Mouse (Mus musculus): ENCODE measurements at regions not wholly inside any gene's neighbourhood (a gene's known extent, or its start where the extent isn't known, plus 50 kb on each side); places are given as distances from the start of the nearest gene placed in this dataset.

DNA sequence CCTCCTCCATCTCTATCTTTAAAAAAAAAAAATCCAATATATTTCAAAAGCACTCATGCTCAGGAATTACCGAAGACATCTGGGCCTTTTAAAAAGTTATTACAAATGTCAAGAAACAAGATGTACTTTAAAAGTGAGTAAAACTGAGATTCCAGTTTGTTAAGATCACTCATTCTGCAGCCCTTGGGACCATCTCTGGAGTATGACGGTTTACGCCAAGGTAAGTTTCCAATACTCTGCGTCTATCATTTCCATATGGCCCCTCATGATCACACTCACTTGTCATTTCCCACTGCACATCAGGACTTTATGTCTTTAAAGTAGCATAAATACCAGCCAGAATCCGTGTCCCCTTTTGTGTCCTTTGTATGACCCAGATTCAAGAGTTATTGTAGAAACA is 58.5 kb upstream of the Aldh1b1 start:
- TF ChIP-seq MAZ (IDR thresholded peaks at IDR 0.05; ENCODE audit: low read depth, low read length) (no peak), POLR2AphosphoS2 (IDR thresholded peaks at IDR 0.05; ENCODE audit: low read length) (no peak), POLR2A (IDR thresholded peaks at IDR 0.05; ENCODE audit: control insufficient read depth in 1 of 2, insufficient read depth in 1 of 2, low read depth in 1 of 2, low read length in 2 of 2, poor library complexity in 1 of 2) (no peak), E2F4 (IDR thresholded peaks at IDR 0.05; ENCODE audit: borderline replicate concordance, low read depth, low read length) (no peak), RAD21 (IDR thresholded peaks at IDR 0.05; ENCODE audit: low read depth, low read length) (no peak), UBTF (IDR thresholded peaks at IDR 0.05; ENCODE audit: borderline replicate concordance, insufficient read depth, low read depth, low read length) (no peak), RCOR1 (IDR thresholded peaks at IDR 0.05; ENCODE audit: low read depth, low read length) (no peak), MEF2A (IDR thresholded peaks at IDR 0.05; ENCODE audit: extremely low read depth, insufficient replicate concordance, low read depth, low read length, poor library complexity, severe bottlenecking) (no peak), POLR2AphosphoS5 (IDR thresholded peaks at IDR 0.05; ENCODE audit: borderline replicate concordance, low read depth, low read length) (no peak), MYC (IDR thresholded peaks at IDR 0.05; ENCODE audit: low read depth, low read length) (no peak), ZMIZ1 (IDR thresholded peaks at IDR 0.05; ENCODE audit: low read depth, low read length) (no peak), MAX (IDR thresholded peaks at IDR 0.05; ENCODE audit: low read length) (no peak)
- H3K27me3 ChIP-seq (ENCODE audit: control insufficient read depth in 1 of 2, insufficient read depth in 2 of 2, low read length in 2 of 2) = peaks cover 2 to 5% of the 10 kb centered on the region in 2 experiments; a peak in 3 of 4 replicates

DNA sequence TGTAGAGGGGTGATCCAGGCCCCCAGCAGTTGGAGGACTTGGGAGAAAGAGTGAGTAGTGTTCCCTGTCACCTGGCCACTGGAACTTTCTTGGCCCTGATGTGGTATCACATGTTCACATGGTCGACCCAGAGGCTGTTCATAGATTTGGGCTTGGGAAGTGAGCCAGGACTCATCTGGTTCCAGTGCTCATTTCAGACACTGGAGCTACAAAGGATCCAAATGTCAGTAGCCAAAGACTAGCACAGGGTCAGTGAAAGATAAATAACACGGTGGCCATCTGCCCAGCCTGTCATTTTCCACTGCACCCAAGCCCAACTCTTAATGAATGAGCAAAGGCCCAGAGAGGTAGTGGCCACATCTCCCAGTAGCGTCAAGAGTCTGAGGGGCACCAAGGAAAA is 59.1 kb upstream of the Aldh1b1 start:
- no peaks in the 10 kb centered on the region for H3K4me1 ChIP-seq (ENCODE audit: control insufficient read depth in 1 of 2, insufficient read depth in 2 of 2, low read length in 2 of 2)
- TF ChIP-seq ZNF384 (IDR thresholded peaks at IDR 0.05; ENCODE audit: low read depth, low read length) (no peak), ZKSCAN1 (IDR thresholded peaks at IDR 0.05; ENCODE audit: low read depth, low read length) (no peak), MAZ (IDR thresholded peaks at IDR 0.05; ENCODE audit: low read depth, low read length) (no peak), E2F4 (IDR thresholded peaks at IDR 0.05; ENCODE audit: borderline replicate concordance, low read depth, low read length) (no peak), HCFC1 (IDR thresholded peaks at IDR 0.05; ENCODE audit: low read depth, low read length) (no peak), JUND (IDR thresholded peaks at IDR 0.05; ENCODE audit: low read depth, low read length) (no peak), TCF12 (IDR thresholded peaks at IDR 0.05; ENCODE audit: low read depth, low read length) (no peak), ZMIZ1 (IDR thresholded peaks at IDR 0.05; ENCODE audit: low read depth, low read length) (no peak), NRF1 (IDR thresholded peaks at IDR 0.05; ENCODE audit: insufficient read depth, low read depth, low read length, poor library complexity, severe bottlenecking) (no peak), POLR2A (IDR thresholded peaks at IDR 0.05; ENCODE audit: control insufficient read depth in 1 of 2, insufficient read depth in 1 of 2, low read depth in 1 of 2, low read length in 2 of 2, poor library complexity in 1 of 2) (no peak), CHD1 (IDR thresholded peaks at IDR 0.05; ENCODE audit: low read depth, low read length) (no peak), ETS1 (IDR thresholded peaks at IDR 0.05; ENCODE audit: low read depth, low read length) (no peak), SMC3 (IDR thresholded peaks at IDR 0.05; ENCODE audit: low read depth, low read length) (no peak), MXI1 (IDR thresholded peaks at IDR 0.05; ENCODE audit: low read depth, low read length) (no peak)

More for the DNA sequence above, 58.5 kb upstream of the Aldh1b1 start:
- Histone ChIP-seq H3K4me1 (ENCODE audit: control insufficient read depth in 1 of 2, insufficient read depth in 2 of 2, low read length in 2 of 2) (peaks cover 0 to 4% of the 10 kb centered on the region in 2 experiments; a peak in 3 of 4 replicates), H3K79me2 (ENCODE audit: control insufficient read depth, insufficient read depth, low read length, poor library complexity) (no peaks in the 10 kb centered on the region), H3K9me3 (replicated peaks; ENCODE audit: insufficient read depth, low read length) (no peaks in the 10 kb centered on the region), H3K4me3 (ENCODE audit: control insufficient read depth in 1 of 2, insufficient read depth in 1 of 2, low read depth in 2 of 2, low read length in 2 of 2) (no peak overlapping the region), H3K27ac (ENCODE audit: control insufficient read depth, low read depth, low read length) (no peak overlapping the region), H3K36me3 (ENCODE audit: control insufficient read depth in 1 of 2, insufficient read depth in 2 of 2, low read length in 2 of 2) (peaks cover 0 to 3% of the 10 kb centered on the region in 2 experiments; a peak in 2 of 4 replicates), H3K9ac (ENCODE audit: control insufficient read depth, low read depth, low read length, poor library complexity, severe bottlenecking) (no peak overlapping the region)
- no peak for DNase-seq (ENCODE audit: low read depth, low spot score)

More for the DNA sequence above, 59.1 kb upstream of the Aldh1b1 start:
- Histone ChIP-seq H3K4me3 (ENCODE audit: control insufficient read depth in 1 of 2, insufficient read depth in 1 of 2, low read depth in 2 of 2, low read length in 2 of 2) (no peak overlapping the region), H3K27me3 (ENCODE audit: control insufficient read depth in 1 of 2, insufficient read depth in 2 of 2, low read length in 2 of 2) (peaks cover 2 to 5% of the 10 kb centered on the region in 2 experiments; a peak in 3 of 4 replicates), H3K9ac (ENCODE audit: control insufficient read depth, low read depth, low read length, poor library complexity, severe bottlenecking) (no peak overlapping the region), H3K27ac (ENCODE audit: control insufficient read depth, low read depth, low read length) (no peak overlapping the region), H3K9me3 (replicated peaks; ENCODE audit: insufficient read depth, low read length) (no peaks in the 10 kb centered on the region), H3K36me3 (ENCODE audit: control insufficient read depth in 1 of 2, insufficient read depth in 2 of 2, low read length in 2 of 2) (no peaks in the 10 kb centered on the region), H3K79me2 (ENCODE audit: control insufficient read depth, insufficient read depth, low read length, poor library complexity) (no peaks in the 10 kb centered on the region)
- DNase-seq (ENCODE audit: low read depth, low spot score) = no peak
